Comparison of ENCODE assay signal across 8 mouse cellular contexts in the genomic region with DNA sequence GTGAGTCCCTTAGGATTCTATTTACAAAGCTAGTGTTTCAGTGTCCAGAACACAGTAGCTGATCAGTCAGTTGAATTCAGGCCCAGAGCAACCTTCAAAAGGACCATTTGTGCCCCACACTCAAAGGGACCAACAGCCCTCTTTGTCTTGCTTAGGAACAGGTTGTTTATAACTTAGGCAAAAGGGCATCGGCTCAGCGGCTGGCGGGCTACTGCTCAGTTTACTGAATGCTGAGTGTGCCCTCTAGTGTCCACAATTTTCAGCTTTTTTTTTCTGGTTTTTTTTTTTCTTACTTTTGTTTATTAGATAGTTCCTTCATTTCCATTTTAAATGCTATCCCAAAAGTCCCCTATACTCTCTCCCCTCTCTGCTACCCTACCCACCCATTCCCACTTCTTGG. TPM values are rescaled to one million over a fixed set of nuclear protein-coding genes. Genes with fewer than 3 reads are reported as not detected.
DNase-seq lines count a peak whose midpoint lies in the region; ATAC-seq lines count a peak whose summit lies in the region.

No protein-coding gene starts in this region.

- no peaks in the 10 kb centered on the region for H3K4me1 ChIP-seq in embryonic facial prominence, embryonic 10.5 days

- no peaks in the 10 kb centered on the region for H3K27me3 ChIP-seq in embryonic facial prominence, embryonic 10.5 days (replicated peaks; ENCODE audit: low read depth, poor library complexity, severe bottlenecking)

- H3K4me3 ChIP-seq in embryonic facial prominence, embryonic 10.5 days = no peak overlapping the region

- ATAC-seq in erythroblast, adult 5-6 weeks (replicated peaks; ENCODE audit: low FRiP score, poor library complexity, severe bottlenecking) = no peak

- H3K9me3 ChIP-seq in embryonic facial prominence, embryonic 10.5 days = no peaks in the 10 kb centered on the region

- peak; percentile 0 for DNase-seq in heart, adult 8-10 months (ENCODE audit: low spot score)
- no peak for DNase-seq in heart, postnatal 25 days (ENCODE audit: low spot score)
- DNase-seq in urinary bladder, postnatal 14 days (ENCODE audit: low spot score) = peak; percentile 3
- no peak for DNase-seq in urinary bladder, postnatal 36 days (ENCODE audit: low spot score in 2 of 2)
- peak; percentile 22 for DNase-seq in embryonic facial prominence, embryonic 10.5 days (ENCODE audit: low spot score)
- DNase-seq in layer of hippocampus, postnatal 14 days (ENCODE audit: low spot score in 2 of 2) = peak; percentile 10 to 47
- DNase-seq in right cerebral cortex, adult 2 months (ENCODE audit: low spot score in 2 of 2) = peak; percentile 15 to 29

- intact Hi-C loops in heart, postnatal 25 days (cut with DNase I) = loop anchor here (5.0 kb wide), 2 partner anchors 849 to 1404 kb away; no protein-coding TSS in a partner anchor

- WGBS in embryonic facial prominence, embryonic 10.5 days = 6% methylated on average over 3 of the region's 3 CpGs

- no peaks in the 10 kb centered on the region for H3K36me3 ChIP-seq in embryonic facial prominence, embryonic 10.5 days (replicated peaks)

- H3K27ac ChIP-seq in embryonic facial prominence, embryonic 10.5 days (replicated peaks) = no peak overlapping the region

RNA-seq across cellular contexts. Expression of gene F9, which starts 27.4 kb away (rescaled TPM):
- not detected for total RNA-seq in heart, adult 8-10 months (2022)
- not detected for total RNA-seq in heart, postnatal 25 days (2021)
- polyA plus RNA-seq in embryonic facial prominence, embryonic 10.5 days (2016; fragmentation: Nextera tagmentation; extraction: Ambion mirVana) = not detected in 2 replicates
- under 1 TPM; 0.26 to 0.35 TPM for total RNA-seq in layer of hippocampus, postnatal 14 days (2021)
- total RNA-seq in erythroblast, adult 5-6 weeks (2015; ENCODE audit: low replicate concordance) = not detected in 2 replicates
- total RNA-seq in erythroblast, adult 5-6 weeks (2017; ENCODE audit: low replicate concordance) = not detected in 2 replicates

Comparison
In these comparisons a context has a peak if more than half of its experiments do, and no peak if none do; other contexts are left out.
1. DNase-seq: peak in heart, adult 8-10 months (single experiment), urinary bladder, postnatal 14 days (single experiment), embryonic facial prominence, embryonic 10.5 days (single experiment), layer of hippocampus, postnatal 14 days (2 of 2) and right cerebral cortex, adult 2 months (2 of 2); none in heart, postnatal 25 days (single experiment) and urinary bladder, postnatal 36 days (0 of 2).